Mouse (Mus musculus) MEL (cell line): ENCODE results near the gene Slc22a17. TPM values are rescaled to one million over a fixed set of nuclear protein-coding genes. Genes with fewer than 3 reads are reported as not detected.
A peak's percentile ranks its signal among the peaks of the same experiment; 100 is the strongest.

Experiments used
- DNase-seq: peaks from one replicate; pipeline ENCODE4 v3.0.0; 2011; ENCODE audit warnings: low read depth, low spot score
- H3K27ac ChIP-seq: 2 replicates; pipeline ENCODE4 v1.5.1; 2012; ENCODE audit warnings: low read depth, mild to moderate bottlenecking, control low read depth, low read length, moderate library complexity; ENCODE audit not compliant: control insufficient read depth
- H3K27me3 ChIP-seq, 2 experiments: fragments of 150-350 bp in 1 of 2; sonication (generic) in 1 of 2; 2 replicates each; pipeline ENCODE4 v1.6.1; 2012; ENCODE audit warnings: low read length in 2 of 2, mild to moderate bottlenecking in 2 of 2, improper control_type of control experiment in 1 of 2, moderate library complexity in 1 of 2; ENCODE audit not compliant: insufficient read depth in 2 of 2, control insufficient read depth in 1 of 2
- H3K36me3 ChIP-seq, 2 experiments: 2 replicates each; pipeline ENCODE4 v1.6.1; 2012 to 2014; ENCODE audit warnings: low read length in 2 of 2, improper control_type of control experiment in 1 of 2, inconsistent platforms in 1 of 2, mild to moderate bottlenecking in 1 of 2; ENCODE audit not compliant: insufficient read depth in 2 of 2, control insufficient read depth in 1 of 2
- H3K4me1 ChIP-seq, 2 experiments: fragments of 150-350 bp in 1 of 2; sonication (generic) in 1 of 2; 2 replicates each; pipeline ENCODE4 v1.6.1; 2012; ENCODE audit warnings: low read length in 2 of 2, improper control_type of control experiment in 1 of 2, mild to moderate bottlenecking in 1 of 2; ENCODE audit not compliant: insufficient read depth in 2 of 2, control insufficient read depth in 1 of 2
- H3K4me3 ChIP-seq, 2 experiments: fragments of 150-350 bp in 1 of 2; sonication (generic) in 1 of 2; 2 replicates each; pipeline ENCODE4 v1.5.1; 2012; ENCODE audit warnings: low read depth in 2 of 2, low read length in 2 of 2, mild to moderate bottlenecking in 2 of 2, moderate library complexity in 2 of 2, control low read depth in 1 of 2, improper control_type of control experiment in 1 of 2; ENCODE audit not compliant: control insufficient read depth in 1 of 2, insufficient read depth in 1 of 2
- H3K79me2 ChIP-seq: 2 replicates; pipeline ENCODE4 v1.6.1; 2012; ENCODE audit warnings: mild to moderate bottlenecking, low read length, moderate library complexity; ENCODE audit not compliant: control insufficient read depth, poor library complexity, insufficient read depth
- H3K9ac ChIP-seq: 2 replicates; pipeline ENCODE4 v1.6.1; 2012; ENCODE audit warnings: low read depth, mild to moderate bottlenecking, control low read depth, low read length, moderate library complexity; ENCODE audit not compliant: control insufficient read depth, poor library complexity, severe bottlenecking
- H3K9me3 ChIP-seq: fragments of 150-350 bp; sonication (generic); replicated peaks from 2 replicates; pipeline ENCODE4 v1.6.1; 2012; ENCODE audit warnings: mild to moderate bottlenecking, low read length, improper control_type of control experiment, moderate library complexity; ENCODE audit not compliant: insufficient read depth
- CHD2 ChIP-seq: IDR thresholded peaks from 2 replicates; pipeline ENCODE4 v1.6.1; 2011; ENCODE audit warnings: low read length, improper control_type of control experiment
- CTCF ChIP-seq, 3 experiments: IDR thresholded peaks in 2 of 3; conservative IDR thresholded peaks in 1 of 3; 2 replicates each; pipeline ENCODE4 v1.5.1; 2011 to 2012; ENCODE audit warnings: low read length in 3 of 3, low read depth in 2 of 3, mild to moderate bottlenecking in 2 of 3, improper control_type of control experiment in 1 of 3, inconsistent platforms in 1 of 3, mixed read lengths in 1 of 3, moderate library complexity in 1 of 3; ENCODE audit not compliant: control insufficient read depth in 1 of 3, insufficient read depth in 1 of 3, poor library complexity in 1 of 3, severe bottlenecking in 1 of 3
- E2F4 ChIP-seq: IDR thresholded peaks from 2 replicates; pipeline ENCODE4 v1.6.1; 2011; ENCODE audit warnings: low read depth, low read length, improper control_type of control experiment, borderline replicate concordance
- ELF1 ChIP-seq: IDR thresholded peaks from 2 replicates; pipeline ENCODE4 v1.6.1; 2014; ENCODE audit warnings: low read depth, mild to moderate bottlenecking, inconsistent platforms, low read length, improper control_type of control experiment, moderate library complexity
- EP300 ChIP-seq, 2 experiments: IDR thresholded peaks; 2 replicates each; pipeline ENCODE4 v1.6.1; 2011; ENCODE audit warnings: improper control_type of control experiment in 2 of 2, low read length in 2 of 2, low read depth in 1 of 2, mild to moderate bottlenecking in 1 of 2
- GABPA ChIP-seq: IDR thresholded peaks from 2 replicates; pipeline ENCODE4 v1.6.1; 2012; ENCODE audit warnings: low read depth, mild to moderate bottlenecking, inconsistent platforms, low read length, improper control_type of control experiment, moderate library complexity
- GATA1 ChIP-seq: IDR thresholded peaks from 2 replicates; pipeline ENCODE4 v1.6.1; 2011; ENCODE audit warnings: low read depth, low read length, improper control_type of control experiment
- HCFC1 ChIP-seq: IDR thresholded peaks from 2 replicates; pipeline ENCODE4 v1.6.1; 2012; ENCODE audit warnings: low read depth, mild to moderate bottlenecking, inconsistent platforms, low read length, improper control_type of control experiment, moderate library complexity
- JUND ChIP-seq: IDR thresholded peaks from 2 replicates; pipeline ENCODE4 v1.6.1; 2011; ENCODE audit warnings: low read depth, mild to moderate bottlenecking, improper control_type of control experiment, low read length
- MAX ChIP-seq: IDR thresholded peaks from 2 replicates; pipeline ENCODE4 v1.6.1; 2011; ENCODE audit warnings: low read length, improper control_type of control experiment
- MAZ ChIP-seq: IDR thresholded peaks from 2 replicates; pipeline ENCODE4 v1.6.1; 2012; ENCODE audit warnings: low read depth, mild to moderate bottlenecking, inconsistent platforms, low read length, improper control_type of control experiment
- MEF2A ChIP-seq: IDR thresholded peaks from 2 replicates; pipeline ENCODE4 v1.6.1; 2014; ENCODE audit warnings: low read depth, mild to moderate bottlenecking, inconsistent platforms, low read length, improper control_type of control experiment; ENCODE audit not compliant: poor library complexity, insufficient replicate concordance, severe bottlenecking; ENCODE audit errors: extremely low read depth
- MXI1 ChIP-seq: IDR thresholded peaks from 2 replicates; pipeline ENCODE4 v1.6.1; 2011; ENCODE audit warnings: mild to moderate bottlenecking, low read depth, low read length, improper control_type of control experiment
- MYB ChIP-seq: IDR thresholded peaks from 2 replicates; pipeline ENCODE4 v1.6.1; 2011; ENCODE audit warnings: mild to moderate bottlenecking, low read depth, low read length, improper control_type of control experiment
- MYC ChIP-seq: IDR thresholded peaks from 2 replicates; pipeline ENCODE4 v1.6.1; 2011; ENCODE audit warnings: low read depth, mild to moderate bottlenecking, low read length, improper control_type of control experiment, moderate library complexity
- NELFE ChIP-seq: IDR thresholded peaks from 2 replicates; pipeline ENCODE4 v1.6.1; 2011; ENCODE audit warnings: low read depth, low read length, improper control_type of control experiment
- NRF1 ChIP-seq: IDR thresholded peaks from 2 replicates; pipeline ENCODE4 v1.6.1; 2014; ENCODE audit warnings: low read depth, mild to moderate bottlenecking, inconsistent platforms, low read length, improper control_type of control experiment, moderate library complexity; ENCODE audit not compliant: poor library complexity, insufficient read depth, severe bottlenecking
- POLR2A ChIP-seq, 2 experiments: IDR thresholded peaks; 2 replicates each; pipeline ENCODE4 v1.6.1; 2011 to 2012; ENCODE audit warnings: low read length in 2 of 2, mild to moderate bottlenecking in 2 of 2, control low read depth in 1 of 2, improper control_type of control experiment in 1 of 2, low read depth in 1 of 2, moderate library complexity in 1 of 2; ENCODE audit not compliant: control insufficient read depth in 1 of 2, insufficient read depth in 1 of 2, poor library complexity in 1 of 2
- POLR2AphosphoS2 ChIP-seq: IDR thresholded peaks from 2 replicates; pipeline ENCODE4 v1.6.1; 2011; ENCODE audit warnings: low read length, improper control_type of control experiment
- POLR2AphosphoS5 ChIP-seq: IDR thresholded peaks from 2 replicates; pipeline ENCODE4 v1.6.1; 2012; ENCODE audit warnings: low read depth, borderline replicate concordance, mild to moderate bottlenecking, inconsistent platforms, low read length, moderate library complexity, mixed read lengths
- RAD21 ChIP-seq: IDR thresholded peaks from 2 replicates; pipeline ENCODE4 v1.6.1; 2011; ENCODE audit warnings: mild to moderate bottlenecking, low read depth, low read length, improper control_type of control experiment
- SIN3A ChIP-seq: IDR thresholded peaks from 2 replicates; pipeline ENCODE4 v1.6.1; 2012; ENCODE audit warnings: low read length, improper control_type of control experiment, inconsistent platforms
- SMC3 ChIP-seq: IDR thresholded peaks from 2 replicates; pipeline ENCODE4 v1.6.1; 2011; ENCODE audit warnings: low read depth, low read length, improper control_type of control experiment
- TAL1 ChIP-seq: IDR thresholded peaks from 2 replicates; pipeline ENCODE4 v1.6.1; 2012; ENCODE audit warnings: mild to moderate bottlenecking, inconsistent platforms, low read length, moderate library complexity, mixed read lengths
- TBP ChIP-seq: IDR thresholded peaks from 2 replicates; pipeline ENCODE4 v1.8.0; 2011; ENCODE audit warnings: low read depth, low read length, improper control_type of control experiment
- TCF12 ChIP-seq: IDR thresholded peaks from 2 replicates; pipeline ENCODE4 v1.6.1; 2014; ENCODE audit warnings: low read depth, mild to moderate bottlenecking, inconsistent platforms, low read length, improper control_type of control experiment, moderate library complexity
- UBTF ChIP-seq: IDR thresholded peaks from 2 replicates; pipeline ENCODE4 v1.6.1; 2012; ENCODE audit warnings: low read depth, mild to moderate bottlenecking, inconsistent platforms, low read length, improper control_type of control experiment, moderate library complexity, borderline replicate concordance; ENCODE audit not compliant: insufficient read depth
- USF1 ChIP-seq: IDR thresholded peaks from 2 replicates; pipeline ENCODE4 v1.6.1; 2014; ENCODE audit warnings: low read depth, mild to moderate bottlenecking, inconsistent platforms, low read length, improper control_type of control experiment, moderate library complexity
- USF2 ChIP-seq, 2 experiments: IDR thresholded peaks; 2 replicates each; pipeline ENCODE4 v1.6.1; 2011 to 2012; ENCODE audit warnings: improper control_type of control experiment in 2 of 2, low read length in 2 of 2, borderline replicate concordance in 1 of 2, inconsistent platforms in 1 of 2, low read depth in 1 of 2, mild to moderate bottlenecking in 1 of 2; ENCODE audit not compliant: insufficient read depth in 1 of 2
- ZC3H11A ChIP-seq: IDR thresholded peaks from 2 replicates; pipeline ENCODE4 v1.6.1; 2012; ENCODE audit warnings: low read depth, mild to moderate bottlenecking, inconsistent platforms, low read length, improper control_type of control experiment
- ZMIZ1 ChIP-seq: IDR thresholded peaks from 2 replicates; pipeline ENCODE4 v1.6.1; 2012; ENCODE audit warnings: low read depth, mild to moderate bottlenecking, inconsistent platforms, low read length, improper control_type of control experiment, moderate library complexity
- ZNF384 ChIP-seq: IDR thresholded peaks from 2 replicates; pipeline ENCODE4 v1.6.1; 2012; ENCODE audit warnings: low read depth, mild to moderate bottlenecking, inconsistent platforms, low read length, improper control_type of control experiment
- polyA plus RNA-seq, 2 experiments: library from polyadenylated mRNA; stranded (reverse) in 1 of 2; unstranded in 1 of 2; fragments of >175 nt in 1 of 2; fragments of >200 nt in 1 of 2; gene quantifications; 2 replicates each; pipeline versions ENCODE4 v1.2.1 to v1.2.4; 2012; ENCODE audit warnings: low replicate concordance in 2 of 2, low read depth in 1 of 2; ENCODE audit not compliant: insufficient read length in 2 of 2, insufficient read depth in 1 of 2, missing spikeins in 1 of 2
- total RNA-seq: library from RNA; depleted of rRNA; stranded (reverse); fragments of 300-350 nt; gene quantifications from 2 replicates; pipeline ENCODE4 v1.2.3, GENCODE M21; 2012

The Slc22a17 gene
- total and polyA plus RNA-seq, 3 experiments = 0.31 to 1.1 TPM; not detected in 1

- no peak for TF ChIP-seq NELFE
- no peak for TF ChIP-seq CHD2
- TF ChIP-seq POLR2AphosphoS2 = no peak
- no peak for TF ChIP-seq ZC3H11A
- no peak for TF ChIP-seq USF1
- no peak for TF ChIP-seq NRF1
- no peak for TF ChIP-seq GABPA
- TF ChIP-seq GATA1 = no peak
- 0 out of 2 replicates have a peak, but pooled peaks have one; percentile 32 for TF ChIP-seq ZMIZ1
- TF ChIP-seq MAX = peak; percentile 57
- no peak for TF ChIP-seq JUND
Observed at GRCm38 (mm10) chr14:54894296-54895151, 18.4 kb downstream of the Slc22a17 start (continued).

GRCm38 (mm10) chr14:54893651-54894181, 19.2 kb downstream of the Slc22a17 start:
- H3K9ac ChIP-seq = peak overlapping the region; percentile 100
- peak overlapping the region; percentile 53 to 91 for H3K4me3 ChIP-seq
- peak overlapping the region; percentile 77 for H3K27ac ChIP-seq
- no peaks in the 10 kb centered on the region for H3K27me3 ChIP-seq
- DNase-seq = peak; percentile 99
- peaks cover 19% of the 10 kb centered on the region for H3K79me2 ChIP-seq
- H3K9me3 ChIP-seq = no peaks in the 10 kb centered on the region
- peaks cover 12 to 14% of the 10 kb centered on the region in 2 experiments for H3K36me3 ChIP-seq
- H3K4me1 ChIP-seq = peaks cover 4 to 6% of the 10 kb centered on the region in 2 experiments; a peak in 3 of 4 replicates
- no peak for TF ChIP-seq USF2 (IDR thresholded peaks at IDR 0.05; ENCODE audit: borderline replicate concordance in 1 of 2, insufficient read depth in 1 of 2, low read depth in 1 of 2, low read length in 2 of 2)
- no peak for TF ChIP-seq RAD21
- TF ChIP-seq E2F4 = no peak
- TF ChIP-seq ZMIZ1 = peak; percentile 52; the same call in 1 of the 2 replicates
- peak; percentile 22 to 83 for TF ChIP-seq POLR2A (IDR thresholded peaks at IDR 0.05; ENCODE audit: control insufficient read depth in 1 of 2, insufficient read depth in 1 of 2, low read depth in 1 of 2, low read length in 2 of 2, poor library complexity in 1 of 2)
- no peak for TF ChIP-seq USF1
- 0 out of 2 replicates have a peak, but pooled peaks have one; percentile 57 for TF ChIP-seq MXI1
- no peak for TF ChIP-seq GABPA
- no peak for TF ChIP-seq TAL1
- TF ChIP-seq HCFC1 = peak; percentile 84
- TF ChIP-seq UBTF = no peak
- no peak for TF ChIP-seq MEF2A
- no peak for TF ChIP-seq SIN3A
- no peak for TF ChIP-seq MYB
- no peak for TF ChIP-seq POLR2AphosphoS5
- no peak for TF ChIP-seq EP300 (IDR thresholded peaks at IDR 0.05; ENCODE audit: low read depth in 1 of 2, low read length in 2 of 2)
- no peak for TF ChIP-seq SMC3
- TF ChIP-seq TBP = peak; percentile 94
- TF ChIP-seq MYC = no peak
- no peak for TF ChIP-seq CTCF (IDR thresholded peaks at IDR 0.05 in 2 of 3, conservative IDR thresholded peaks at IDR 0.05 in 1 of 3; ENCODE audit: control insufficient read depth in 1 of 3, insufficient read depth in 1 of 3, low read depth in 2 of 3, low read length in 3 of 3, poor library complexity in 1 of 3, severe bottlenecking in 1 of 3)
- no peak; the same call in 1 of the 2 replicates for TF ChIP-seq ZNF384
- no peak for TF ChIP-seq MAZ
- no peak for TF ChIP-seq GATA1
- 0 out of 2 replicates have a peak, but pooled peaks have one; percentile 21 for TF ChIP-seq ELF1
- peak; percentile 8 for TF ChIP-seq TCF12
